Mouse (Mus musculus) adrenal gland, postnatal 4 days (tissue): ENCODE results near the gene BB287469. TPM values are rescaled to one million over a fixed set of nuclear protein-coding genes. Genes with fewer than 3 reads are reported as not detected.
"Not testable (repeated sequence)": the region's sequence is repeated elsewhere in the genome, so short reads cannot be mapped to it uniquely, and the experiment has no call there.

Source experiments
- DNase-seq, 2 experiments: peaks; one replicate each; pipeline ENCODE4 v3.0.0; 2021 to 2022; ENCODE audit warnings: low spot score in 2 of 2, mixed read lengths in 2 of 2
- long read RNA-seq, 2 experiments: library from polyadenylated mRNA; stranded (forward); transcript quantifications; one replicate each; pipeline ENCODE4 v2.0.0; 2021
- total RNA-seq, 2 experiments: library from RNA; stranded (reverse); gene quantifications; 2 replicates each; pipeline ENCODE4 v1.2.3; 2021

The BB287469 gene
- total RNA-seq, result not detected
- long read RNA-seq, experiment 1, result 0 reads
- long read RNA-seq, experiment 2, result 0 reads

GRCm38 (mm10) chr12:87816277-87816676 lies at the start of gene BB287469:
BB287469 (plus strand) TSS chr12:87816577.
- not testable (repeated sequence) for DNase-seq

DNA sequence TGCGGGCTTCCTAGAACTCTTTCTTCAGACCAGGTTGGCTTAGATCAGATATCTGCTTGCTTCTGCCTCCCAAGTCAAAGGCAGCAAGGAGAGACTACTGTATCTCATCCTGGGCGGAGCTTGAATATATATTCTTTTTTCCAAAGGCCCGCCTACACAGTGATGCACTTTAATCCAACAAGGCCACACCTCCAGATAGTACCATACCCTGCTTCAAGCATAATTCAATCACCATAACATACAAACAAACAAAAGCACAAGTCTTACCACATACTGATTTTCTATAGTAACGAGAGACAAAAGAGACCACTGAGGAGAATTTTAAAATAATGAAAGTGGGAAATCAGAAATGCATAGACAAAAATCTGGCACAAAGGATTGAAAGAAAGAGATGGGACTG lies 40.7 kb upstream of the BB287469 start, which contains the start of gene Gm21319:
TSS of gene Gm21319 (minus strand) at position 101 of the 400 bp plus-strand sequence.
- not testable (repeated sequence) for DNase-seq

DNA sequence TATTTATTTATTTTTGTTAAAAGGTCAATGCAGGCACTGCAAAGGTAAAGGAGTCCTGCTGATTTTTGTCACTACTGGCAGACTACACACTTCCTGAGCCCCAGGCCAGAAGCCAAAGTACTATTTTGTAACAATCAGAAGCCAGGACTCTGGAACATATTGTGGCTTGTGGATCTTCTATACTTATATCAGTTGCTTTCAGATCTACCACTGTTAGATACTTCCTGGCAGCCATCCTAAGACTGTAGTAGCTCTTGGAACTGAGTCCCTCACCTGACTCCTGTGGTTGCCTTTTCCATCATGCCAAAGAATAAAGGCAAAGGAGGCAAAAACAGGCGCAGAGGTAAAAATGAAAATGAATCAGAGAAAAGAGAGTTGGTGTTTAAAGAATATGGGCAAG lies 21.2 kb upstream of the BB287469 start, which contains the start of gene Gm21936:
TSS of gene Gm21936 (plus strand) at position 301 of the 400 bp plus-strand sequence.
- not testable (repeated sequence) for DNase-seq

- DNase-seq, result not testable (repeated sequence)
These were observed 18.4 kb upstream of the BB287469 start for GRCm38 (mm10) chr12:87797971-87798370.

GRCm38 (mm10) chr12:87842239-87842638 lies 25.9 kb downstream of the BB287469 start, which contains the start of gene Gm2001:
Gm2001 (minus strand) TSS chr12:87842339.
- DNase-seq, result not testable (repeated sequence)

DNA sequence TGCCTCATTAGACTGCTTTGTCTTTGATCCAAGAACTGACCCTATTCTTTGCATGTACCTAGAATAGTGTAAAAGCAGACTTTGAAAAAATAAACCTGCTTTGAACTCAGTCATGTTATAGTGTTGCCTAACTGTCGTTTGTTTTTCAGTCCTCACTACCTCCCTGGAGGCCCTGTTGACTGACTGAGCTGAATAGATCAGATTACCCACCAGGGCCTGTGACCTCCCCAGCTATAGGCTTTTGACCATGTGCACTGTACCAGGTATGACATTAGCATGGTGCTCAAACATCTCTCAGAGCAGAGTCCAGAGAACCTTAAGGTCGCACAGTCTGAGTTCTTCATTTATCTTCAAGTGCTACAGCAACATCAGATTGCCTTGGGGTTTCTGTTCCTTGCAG lies 34.3 kb downstream of the BB287469 start:
- not testable (repeated sequence) for DNase-seq

GRCm38 (mm10) chr12:87856067-87856466 lies 39.7 kb downstream of the BB287469 start:
- DNase-seq, result not testable (repeated sequence)

DNA sequence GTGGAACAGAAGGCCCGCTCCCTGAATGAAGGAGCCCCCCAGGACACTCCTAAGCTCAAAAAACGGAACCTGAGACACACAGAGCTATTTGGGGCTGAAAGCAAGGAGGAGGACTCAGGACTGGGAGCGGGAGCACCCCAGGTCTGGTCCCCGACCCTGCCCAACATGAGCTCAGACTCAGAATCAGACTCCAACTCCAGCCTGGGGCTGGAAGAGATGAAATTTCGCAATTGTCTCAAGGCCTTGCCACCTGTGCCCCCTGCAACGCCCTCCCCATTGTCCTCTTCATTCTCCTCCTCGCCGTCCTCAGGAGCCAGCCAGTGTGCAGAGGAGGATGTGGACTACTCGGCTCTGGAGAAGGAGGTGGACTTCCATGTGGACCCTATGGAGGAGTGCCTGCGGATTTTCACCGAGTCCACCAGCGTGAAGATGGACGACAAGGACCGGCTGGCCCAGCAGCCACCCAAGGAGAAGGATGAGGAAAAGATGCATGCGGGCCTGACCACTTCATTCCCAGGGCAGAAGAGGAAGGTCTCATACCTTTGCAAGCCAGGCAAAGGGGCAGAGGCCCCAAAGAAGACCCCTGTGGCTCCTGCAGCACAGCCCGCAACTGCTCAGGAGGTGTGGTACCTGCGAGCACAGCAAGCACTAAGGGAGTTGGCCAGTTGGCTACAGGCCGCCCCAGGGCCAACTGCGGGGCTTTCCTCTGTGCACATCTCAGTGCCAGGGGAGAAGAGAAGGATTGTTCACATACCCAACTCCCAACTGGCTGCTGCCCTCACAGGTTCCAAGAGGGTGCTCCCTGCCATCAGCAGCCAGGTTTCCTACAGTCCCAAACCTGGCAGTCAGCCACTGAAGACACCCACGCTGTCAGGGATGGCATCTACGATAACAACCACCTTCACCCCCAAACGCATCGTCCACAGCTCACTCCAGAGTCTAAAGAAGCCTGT lies 45.6 kb downstream of the BB287469 start:
- DNase-seq, result not testable (repeated sequence)

DNA sequence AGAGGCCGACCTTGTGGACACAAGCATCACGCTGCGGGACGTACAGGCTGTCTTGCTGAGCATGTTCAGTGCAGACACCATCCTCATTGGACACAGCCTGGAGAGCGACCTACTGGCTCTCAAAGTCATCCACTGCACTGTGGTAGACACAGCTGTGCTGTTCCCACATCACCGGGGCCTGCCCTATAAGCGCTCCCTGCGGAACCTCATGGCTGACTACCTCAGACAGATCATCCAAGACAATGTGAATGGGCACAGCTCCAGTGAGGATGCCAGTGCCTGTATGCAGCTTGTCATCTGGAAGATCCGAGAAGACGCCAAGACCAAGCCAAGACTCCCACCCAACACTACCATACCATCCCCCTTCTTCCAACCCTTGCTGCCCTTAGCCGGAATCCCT lies 47.3 kb downstream of the BB287469 start:
- not testable (repeated sequence) for DNase-seq

GRCm38 (mm10) chr12:87864048-87864447 lies 47.7 kb downstream of the BB287469 start:
- DNase-seq, result not testable (repeated sequence)

Other genes starting within 250 kb of the BB287469 start
- not detected for gene Oog1, start 213.9 kb upstream of the BB287469 start, total RNA-seq
- not detected for gene Gm4027, start 197.7 kb upstream of the BB287469 start, total RNA-seq
- not detected for gene Gm16381, start 172.0 kb upstream of the BB287469 start, total RNA-seq
- gene Gm21319, start 40.8 kb upstream of the BB287469 start, total RNA-seq, result not detected
- gene Gm21936, start 21.1 kb upstream of the BB287469 start, total RNA-seq, result not detected
- gene Gm2001, start 25.8 kb downstream of the BB287469 start, total RNA-seq, result not detected
- not detected for gene Gm2016, start 57.5 kb downstream of the BB287469 start, total RNA-seq
- not detected for gene Gm2022, start 78.8 kb downstream of the BB287469 start, total RNA-seq
- not detected for gene Gm2035, start 103.3 kb downstream of the BB287469 start, total RNA-seq
- not detected for gene Gm2042, start 137.5 kb downstream of the BB287469 start, total RNA-seq
- gene Gm2075, start 195.3 kb downstream of the BB287469 start, total RNA-seq, result not detected
- not detected for gene Gm6803, start 202.2 kb downstream of the BB287469 start, total RNA-seq
- gene Gm2056, start 210.4 kb downstream of the BB287469 start, total RNA-seq, result not detected